ENCODE assay signal across 24 mouse cellular contexts in the genomic region with DNA sequence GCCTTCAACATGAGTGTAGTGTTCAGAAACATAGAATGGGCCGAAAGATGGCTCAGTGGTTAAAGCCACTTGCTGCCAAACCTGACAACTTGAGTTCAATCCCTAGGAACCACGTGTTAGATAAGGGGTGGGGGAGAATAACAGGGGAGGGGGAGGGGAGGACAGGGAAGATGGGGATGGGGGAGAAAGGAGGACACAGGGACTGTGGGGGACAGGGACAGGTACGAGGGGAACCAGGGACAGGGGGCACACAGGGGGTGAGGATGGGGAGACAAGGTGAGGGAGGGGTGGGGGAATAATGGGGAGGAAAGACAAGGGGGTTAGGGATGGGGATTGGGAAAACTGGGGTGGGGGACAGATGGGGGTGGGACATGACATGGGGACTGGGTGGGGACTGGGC. TPM values are rescaled to one million over a fixed set of nuclear protein-coding genes. Genes with fewer than 3 reads are reported as not detected.
A peak's percentile ranks its signal among the peaks of the same experiment; 100 is the strongest.
DNase-seq lines count a peak whose midpoint lies in the region; ATAC-seq and TF ChIP-seq lines count a peak whose summit lies in the region.
"Had no signal": no experiment of that assay in that cellular context is flagged by ENCODE, and none has a peak within 500 bp of the region (broad histone marks: within the 10 kb centered on the region; RNA-seq: fewer than 3 reads in every experiment).

No protein-coding gene starts in this region.

- TF ChIP-seq EP300 in liver, postnatal 0 days (IDR thresholded peaks at IDR 0.05; ENCODE audit: low read depth) = no peak

- ATAC-seq in liver, embryonic 12.5 days = no peak
- ATAC-seq in liver, embryonic 11.5 days (replicated peaks; ENCODE audit: low FRiP score) = no peak
- ATAC-seq in liver, postnatal 0 days = no peak
- ATAC-seq: forebrain, embryonic 14.5 days; midbrain, embryonic 15.5 days had no signal

- no peak overlapping the region for H3K4me3 ChIP-seq in liver, embryonic 12.5 days
- no peak overlapping the region for H3K4me3 ChIP-seq in liver, embryonic 11.5 days (ENCODE audit: low read depth, low read length)
- H3K4me3 ChIP-seq in brown adipose tissue, adult 24 weeks (ENCODE audit: insufficient read depth, low read depth, low read length) = no peak overlapping the region; the same call in 1 of the 2 replicates
- no peak overlapping the region for H3K4me3 ChIP-seq in liver, postnatal 0 days (ENCODE audit: low read depth, low read length)
- H3K4me3 ChIP-seq: heart, embryonic 13.5 days; limb, embryonic 15.5 days; midbrain, embryonic 15.5 days; neural tube, embryonic 12.5 days had no signal

- no peaks in the 10 kb centered on the region; the same call in 1 of the 2 replicates for H3K27me3 ChIP-seq in liver, embryonic 12.5 days (replicated peaks)
- H3K27me3 ChIP-seq in liver, embryonic 11.5 days (replicated peaks; ENCODE audit: control insufficient read depth, insufficient read depth, low read length) = no peaks in the 10 kb centered on the region
- no peaks in the 10 kb centered on the region for H3K27me3 ChIP-seq in liver, postnatal 0 days (ENCODE audit: insufficient read depth, low read length)
- H3K27me3 ChIP-seq: heart, embryonic 13.5 days; limb, embryonic 15.5 days; midbrain, embryonic 15.5 days; neural tube, embryonic 12.5 days had no signal

- H3K4me2 ChIP-seq in liver, embryonic 12.5 days = peak overlapping the region; percentile 26; the same call in 1 of the 2 replicates
- H3K4me2 ChIP-seq in liver, embryonic 11.5 days = no peak overlapping the region
- peak overlapping the region; percentile 52 for H3K4me2 ChIP-seq in liver, postnatal 0 days (ENCODE audit: low read depth, low read length)
- H3K4me2 ChIP-seq: hindbrain, embryonic 14.5 days; limb, embryonic 15.5 days; midbrain, embryonic 15.5 days; neural tube, embryonic 12.5 days had no signal

- H3K36me3 ChIP-seq in liver, embryonic 12.5 days = no peaks in the 10 kb centered on the region
- no peaks in the 10 kb centered on the region for H3K36me3 ChIP-seq in liver, embryonic 11.5 days (ENCODE audit: control insufficient read depth, insufficient read depth, low read length)
- H3K36me3 ChIP-seq in liver, postnatal 0 days (replicated peaks; ENCODE audit: insufficient read depth, low read length) = no peaks in the 10 kb centered on the region
- H3K36me3 ChIP-seq: heart, embryonic 13.5 days; limb, embryonic 15.5 days; midbrain, embryonic 15.5 days; neural tube, embryonic 12.5 days had no signal

- DNase-seq in liver, embryonic 11.5 days (ENCODE audit: low spot score) = no peak
- DNase-seq in testis, postnatal 10 days (ENCODE audit: low spot score) = peak; percentile 19
- no peak for DNase-seq in testis, postnatal 14 days (ENCODE audit: low spot score)
- no peak for DNase-seq in liver, postnatal 0 days
- no peak for DNase-seq in cerebellum, adult 18-20 months
- DNase-seq: adrenal gland, adult 2 months; cerebellum, adult 9-10 months; gastrocnemius, adult 2 months; heart, postnatal 36 days; kidney, adult 8-10 months; kidney, postnatal 14 days; left cerebral cortex, postnatal 4 days; lung, postnatal 14 days; right cerebral cortex, postnatal 25 days had no signal

- no peak overlapping the region for H3K9ac ChIP-seq in liver, embryonic 12.5 days
- H3K9ac ChIP-seq in liver, embryonic 11.5 days (ENCODE audit: low read depth, low read length) = no peak overlapping the region
- no peak overlapping the region for H3K9ac ChIP-seq in liver, postnatal 0 days (replicated peaks)
- H3K9ac ChIP-seq: heart, embryonic 13.5 days; hindbrain, embryonic 14.5 days; limb, embryonic 15.5 days; midbrain, embryonic 15.5 days; neural tube, embryonic 12.5 days had no signal

- H3K27ac ChIP-seq in liver, embryonic 12.5 days = no peak overlapping the region; the same call in 1 of the 2 replicates
- H3K27ac ChIP-seq in liver, embryonic 11.5 days (ENCODE audit: low read depth, low read length) = no peak overlapping the region
- peak overlapping the region; percentile 65 for H3K27ac ChIP-seq in brown adipose tissue, adult 24 weeks (replicated peaks; ENCODE audit: low read depth, low read length)
- peak overlapping the region; percentile 85 for H3K27ac ChIP-seq in liver, postnatal 0 days (ENCODE audit: low read depth)
- H3K27ac ChIP-seq: heart, embryonic 13.5 days; hindbrain, embryonic 14.5 days; limb, embryonic 15.5 days; midbrain, embryonic 15.5 days; neural tube, embryonic 12.5 days; stomach, postnatal 0 days had no signal

- no peaks in the 10 kb centered on the region for H3K9me3 ChIP-seq in liver, embryonic 12.5 days (replicated peaks)
- H3K9me3 ChIP-seq in liver, embryonic 11.5 days (ENCODE audit: control insufficient read depth, low read length) = no peaks in the 10 kb centered on the region
- H3K9me3 ChIP-seq in liver, postnatal 0 days (ENCODE audit: low read length) = 0 out of 2 replicates have a peak, but pooled peaks cover 5% of the 10 kb centered on the region
- H3K9me3 ChIP-seq: heart, embryonic 13.5 days; limb, embryonic 15.5 days; midbrain, embryonic 15.5 days; neural tube, embryonic 12.5 days had no signal

- no peaks in the 10 kb centered on the region; the same call in 1 of the 2 replicates for H3K4me1 ChIP-seq in liver, embryonic 12.5 days
- no peaks in the 10 kb centered on the region for H3K4me1 ChIP-seq in liver, embryonic 11.5 days (replicated peaks; ENCODE audit: control insufficient read depth, insufficient read depth, low read length)
- H3K4me1 ChIP-seq in brown adipose tissue, adult 24 weeks (ENCODE audit: control insufficient read depth, insufficient read depth, insufficient read length, low read length) = no peaks in the 10 kb centered on the region
- peaks cover 3% of the 10 kb centered on the region; the same call in 1 of the 2 replicates for H3K4me1 ChIP-seq in liver, postnatal 0 days (ENCODE audit: insufficient read depth)
- H3K4me1 ChIP-seq: heart, embryonic 13.5 days; limb, embryonic 15.5 days; midbrain, embryonic 15.5 days; neural tube, embryonic 12.5 days had no signal

- 42% methylated on average over 3 of the region's 3 CpGs for WGBS in liver, embryonic 12.5 days (ENCODE audit: insufficient replicate concordance)
- 47% methylated on average over 3 of the region's 3 CpGs for WGBS in liver, embryonic 11.5 days
- WGBS in liver, postnatal 0 days (ENCODE audit: insufficient replicate concordance) = 32% methylated on average over 3 of the region's 3 CpGs

- TF ChIP-seq CTCF in liver, postnatal 0 days (IDR thresholded peaks at IDR 0.05; ENCODE audit: low read depth) = no peak

RNA-seq across cellular contexts. Expression of a gene that starts 1.7 kb away (rescaled TPM):
- polyA plus RNA-seq in liver, embryonic 12.5 days (2016; fragmentation: Nextera tagmentation; extraction: Ambion mirVana) = 0.05 and 0.19 TPM in 2 replicates
- polyA plus RNA-seq in liver, embryonic 11.5 days (2014; fragmentation: Nextera tagmentation; extraction: Ambion mirVana) = not detected in 2 replicates
- 0.55 and 2.1 TPM in 2 replicates for polyA plus RNA-seq in brown adipose tissue, adult 24 weeks (2012; ENCODE audit: insufficient read depth, insufficient read length, missing spikeins)
- 1.1 and 1.2 TPM in 2 replicates for polyA plus RNA-seq in liver, postnatal 0 days (2015; fragmentation: Nextera tagmentation; extraction: Ambion mirVana)
- polyA plus RNA-seq: C2C12; heart, embryonic 13.5 days; hindbrain, embryonic 14.5 days; limb, embryonic 15.5 days; neural tube, embryonic 12.5 days had no signal

RNA-seq across cellular contexts. Expression of a gene that starts 17.1 kb away (rescaled TPM):
- 2.9 and 3.1 TPM in 2 replicates for polyA plus RNA-seq in liver, embryonic 12.5 days (2016; fragmentation: Nextera tagmentation; extraction: Ambion mirVana)
- polyA plus RNA-seq in liver, embryonic 11.5 days (2014; fragmentation: Nextera tagmentation; extraction: Ambion mirVana) = 3.9 and 4.1 TPM in 2 replicates
- 71.7 and 90.6 TPM in 2 replicates for polyA plus RNA-seq in brown adipose tissue, adult 24 weeks (2012; ENCODE audit: insufficient read depth, insufficient read length, missing spikeins)
- polyA plus RNA-seq in liver, postnatal 0 days (2015; fragmentation: Nextera tagmentation; extraction: Ambion mirVana) = 22.7 and 24.9 TPM in 2 replicates
- polyA plus RNA-seq: C2C12 had no signal

RNA-seq across cellular contexts. Expression of a gene that starts 37.0 kb away (rescaled TPM):
- polyA plus RNA-seq in liver, embryonic 12.5 days (2016; fragmentation: Nextera tagmentation; extraction: Ambion mirVana) = 5.6 and 6.9 TPM in 2 replicates
- 6.6 and 7.4 TPM in 2 replicates for polyA plus RNA-seq in liver, embryonic 11.5 days (2014; fragmentation: Nextera tagmentation; extraction: Ambion mirVana)
- 23.5 and 27.7 TPM in 2 replicates for polyA plus RNA-seq in brown adipose tissue, adult 24 weeks (2012; ENCODE audit: insufficient read depth, insufficient read length, missing spikeins)
- 9.8 and 10.5 TPM in 2 replicates for polyA plus RNA-seq in liver, postnatal 0 days (2015; fragmentation: Nextera tagmentation; extraction: Ambion mirVana)

RNA-seq across cellular contexts. Expression of a gene that starts 42.8 kb away (rescaled TPM):
- 12.5 and 13.5 TPM in 2 replicates for polyA plus RNA-seq in liver, embryonic 12.5 days (2016; fragmentation: Nextera tagmentation; extraction: Ambion mirVana)
- 8.4 and 10.3 TPM in 2 replicates for polyA plus RNA-seq in liver, embryonic 11.5 days (2014; fragmentation: Nextera tagmentation; extraction: Ambion mirVana)
- polyA plus RNA-seq in brown adipose tissue, adult 24 weeks (2012; ENCODE audit: insufficient read depth, insufficient read length, missing spikeins) = 20.2 and 21.9 TPM in 2 replicates
- 49.7 and 51.6 TPM in 2 replicates for polyA plus RNA-seq in liver, postnatal 0 days (2015; fragmentation: Nextera tagmentation; extraction: Ambion mirVana)

RNA-seq across cellular contexts. Expression of a gene that starts 47.3 kb away (rescaled TPM):
- 0.11 TPM in 1 of 2 replicates, not detected in the other for polyA plus RNA-seq in liver, embryonic 12.5 days (2016; fragmentation: Nextera tagmentation; extraction: Ambion mirVana)
- not detected in 2 replicates for polyA plus RNA-seq in liver, embryonic 11.5 days (2014; fragmentation: Nextera tagmentation; extraction: Ambion mirVana)
- polyA plus RNA-seq in brown adipose tissue, adult 24 weeks (2012; ENCODE audit: insufficient read depth, insufficient read length, missing spikeins) = 181 and 183 TPM in 2 replicates
- 12.0 and 15.3 TPM in 2 replicates for polyA plus RNA-seq in liver, postnatal 0 days (2015; fragmentation: Nextera tagmentation; extraction: Ambion mirVana)
- polyA plus RNA-seq: C2C12 had no signal

Comparison
In these comparisons a context has a peak if more than half of its experiments do, and no peak if none do; other contexts are left out.
1. H3K27ac ChIP-seq: peak in brown adipose tissue, adult 24 weeks (single experiment) and liver, postnatal 0 days (single experiment); none in liver, embryonic 12.5 days (single experiment) and liver, embryonic 11.5 days (single experiment).